Mouse (Mus musculus) neural tube, embryonic 13.5 days (tissue): ENCODE results near the gene Renbp. TPM values are rescaled to one million over a fixed set of nuclear protein-coding genes. Genes with fewer than 3 reads are reported as not detected.
A peak's percentile ranks its signal among the peaks of the same experiment; 100 is the strongest.

Source experiments
- ATAC-seq: fragments of 200-750 bp; cut with Nextera tagmentation; 2 replicates; pipeline ENCODE4 v1.8.0; 2017; ENCODE audit warnings: low read depth, mild to moderate bottlenecking, moderate TSS enrichment, moderate library complexity
- H3K27ac ChIP-seq: fragments of 300-500 bp; sonication (generic); replicated peaks from 2 replicates; pipeline ENCODE4 v1.5.1; 2015; ENCODE audit warnings: moderate library complexity, mild to moderate bottlenecking, inconsistent platforms
- H3K27me3 ChIP-seq: fragments of 300-500 bp; sonication (generic); 2 replicates; pipeline ENCODE4 v1.6.1; 2015; ENCODE audit warnings: mild to moderate bottlenecking, inconsistent platforms
- H3K36me3 ChIP-seq: fragments of 300-500 bp; sonication (generic); 2 replicates; pipeline ENCODE4 v1.6.1; 2015; ENCODE audit warnings: mild to moderate bottlenecking, inconsistent platforms
- H3K4me1 ChIP-seq: fragments of 300-500 bp; sonication (generic); replicated peaks from 2 replicates; pipeline ENCODE4 v1.6.1; 2015; ENCODE audit warnings: inconsistent platforms
- H3K4me2 ChIP-seq: fragments of 300-500 bp; sonication (generic); 2 replicates; pipeline ENCODE4 v1.6.1; 2015; ENCODE audit warnings: inconsistent platforms, mild to moderate bottlenecking, moderate library complexity
- H3K4me3 ChIP-seq: fragments of 300-500 bp; sonication (generic); 2 replicates; pipeline ENCODE4 v1.5.1; 2015; ENCODE audit warnings: mild to moderate bottlenecking, inconsistent platforms
- H3K9ac ChIP-seq: fragments of 300-500 bp; sonication (generic); 2 replicates; pipeline ENCODE4 v1.6.1; 2015; ENCODE audit warnings: moderate library complexity, mild to moderate bottlenecking, inconsistent platforms
- H3K9me3 ChIP-seq: fragments of 300-500 bp; sonication (generic); 2 replicates; pipeline ENCODE4 v1.6.1; 2016; ENCODE audit warnings: inconsistent platforms
- WGBS: fragments of 180-500 bp; shearing (Covaris S2); methylation state at CpG from one replicate; pipeline ENCODE4 v1.1.7; 2015; 5-methylcytosine and 5-hydroxymethylcytosine counted together
- polyA plus RNA-seq: library from polyadenylated mRNA; unstranded; fragments of >200 nt; fragmentation: Nextera tagmentation; extraction: Ambion mirVana; gene quantifications from 2 replicates; pipeline ENCODE4 v1.2.1, GENCODE M21; 2015

The Renbp gene
- 13.2 and 14.3 TPM in 2 replicates for polyA plus RNA-seq

- H3K27ac ChIP-seq: no peak within 1 kb of the TSS
- no peaks in the 10 kb centered on the region for H3K27me3 ChIP-seq
- H3K36me3 ChIP-seq: no peaks in the 10 kb centered on the region
- H3K4me3 ChIP-seq: peak within 1 kb of the TSS; percentile 13
- 0 out of 2 replicates have a peak within 1 kb of the TSS, but pooled peaks have one; percentile 16 for H3K4me2 ChIP-seq
- H3K9me3 ChIP-seq: no peaks in the 10 kb centered on the region
- H3K4me1 ChIP-seq: no peaks in the 10 kb centered on the region
- no peak within 1 kb of the TSS for H3K9ac ChIP-seq
- 43% methylated on average over 17 of the region's 17 CpGs for WGBS
- ATAC-seq: 0 out of 2 replicates have a peak, but pooled peaks have one; percentile 47
Measured at GRCm38 (mm10) chrX:73930402-73931062, at the start of gene Renbp. Gene Renbp, minus strand, starts transcription at chrX:73930850.

GRCm38 (mm10) chrX:73977783-73978182 is 47.1 kb upstream of the Renbp start:
- no peak overlapping the region for H3K9ac ChIP-seq
- H3K4me2 ChIP-seq: no peak overlapping the region
- H3K9me3 ChIP-seq: no peaks in the 10 kb centered on the region
- no peak for ATAC-seq
- no peak overlapping the region for H3K4me3 ChIP-seq
- H3K27ac ChIP-seq: no peak overlapping the region
- no peaks in the 10 kb centered on the region for H3K27me3 ChIP-seq
- H3K4me1 ChIP-seq: no peaks in the 10 kb centered on the region
- H3K36me3 ChIP-seq: no peaks in the 10 kb centered on the region
- 64% methylated on average over 1 of the region's 1 CpGs for WGBS

- Histone ChIP-seq H3K9me3 (no peaks in the 10 kb centered on the region), H3K27me3 (no peaks in the 10 kb centered on the region), H3K36me3 (no peaks in the 10 kb centered on the region), H3K4me1 (no peaks in the 10 kb centered on the region), H3K9ac (no peak overlapping the region), H3K4me3 (no peak overlapping the region), H3K4me2 (no peak overlapping the region), H3K27ac (no peak overlapping the region)
- 95% methylated on average over 2 of the region's 2 CpGs for WGBS
- ATAC-seq: no peak
Measured at GRCm38 (mm10) chrX:73976283-73976682, 45.6 kb upstream of the Renbp start.

GRCm38 (mm10) chrX:73972774-73973173 is 42.1 kb upstream of the Renbp start:
- no peak overlapping the region for H3K4me3 ChIP-seq
- no peak for ATAC-seq
- no peaks in the 10 kb centered on the region for H3K4me1 ChIP-seq
- H3K36me3 ChIP-seq: no peaks in the 10 kb centered on the region
- no peaks in the 10 kb centered on the region for H3K27me3 ChIP-seq
- 71% methylated on average over 4 of the region's 4 CpGs for WGBS
- H3K4me2 ChIP-seq: no peak overlapping the region
- H3K9ac ChIP-seq: no peak overlapping the region
- H3K9me3 ChIP-seq: no peaks in the 10 kb centered on the region
- H3K27ac ChIP-seq: no peak overlapping the region

GRCm38 (mm10) chrX:73970781-73971180 is 40.1 kb upstream of the Renbp start:
- Histone ChIP-seq H3K4me2 (no peak overlapping the region), H3K9ac (no peak overlapping the region), H3K27ac (no peak overlapping the region), H3K36me3 (no peaks in the 10 kb centered on the region), H3K9me3 (no peaks in the 10 kb centered on the region), H3K27me3 (no peaks in the 10 kb centered on the region), H3K4me1 (no peaks in the 10 kb centered on the region), H3K4me3 (no peak overlapping the region)
- no peak for ATAC-seq

- H3K27me3 ChIP-seq: no peaks in the 10 kb centered on the region
- no peak overlapping the region for H3K4me3 ChIP-seq
- H3K4me2 ChIP-seq: no peak overlapping the region
- no peak for ATAC-seq
- WGBS: 92% methylated on average over 2 of the region's 2 CpGs
- no peak overlapping the region for H3K9ac ChIP-seq
- H3K27ac ChIP-seq: no peak overlapping the region
- H3K4me1 ChIP-seq: peaks cover under 1% of the 10 kb centered on the region
- no peaks in the 10 kb centered on the region for H3K9me3 ChIP-seq
- H3K36me3 ChIP-seq: no peaks in the 10 kb centered on the region
Measured at GRCm38 (mm10) chrX:73969729-73970128, 39.1 kb upstream of the Renbp start.

GRCm38 (mm10) chrX:73969167-73969566 is 38.5 kb upstream of the Renbp start:
- no peak overlapping the region for H3K9ac ChIP-seq
- no peak overlapping the region for H3K27ac ChIP-seq
- peaks cover 7% of the 10 kb centered on the region for H3K4me1 ChIP-seq
- H3K9me3 ChIP-seq: no peaks in the 10 kb centered on the region
- H3K4me2 ChIP-seq: no peak overlapping the region
- no peak overlapping the region for H3K4me3 ChIP-seq
- ATAC-seq: no peak
- H3K36me3 ChIP-seq: no peaks in the 10 kb centered on the region
- 68% methylated on average over 1 of the region's 1 CpGs for WGBS
- no peaks in the 10 kb centered on the region for H3K27me3 ChIP-seq

GRCm38 (mm10) chrX:73967177-73968075 is 36.8 kb upstream of the Renbp start:
- 13% methylated on average over 60 of the region's 60 CpGs for WGBS
- Histone ChIP-seq H3K36me3 (no peaks in the 10 kb centered on the region), H3K27me3 (no peaks in the 10 kb centered on the region)

GRCm38 (mm10) chrX:73966248-73967176 is 35.9 kb upstream of the Renbp start, which contains the start of gene Hcfc1:
Gene Hcfc1, minus strand, starts transcription at chrX:73966357.
- Histone ChIP-seq H3K27ac (peak within 1 kb of the TSS; percentile 98), H3K36me3 (no peaks in the 10 kb centered on the region), H3K9me3 (no peaks in the 10 kb centered on the region), H3K27me3 (no peaks in the 10 kb centered on the region), H3K4me1 (peaks cover 33% of the 10 kb centered on the region), H3K4me3 (peak within 1 kb of the TSS; percentile 70), H3K9ac (peak within 1 kb of the TSS; percentile 79), H3K4me2 (peak within 1 kb of the TSS; percentile 80)
- 16% methylated on average over 58 of the region's 58 CpGs for WGBS
- ATAC-seq: peak; percentile 83

More at GRCm38 (mm10) chrX:73967177-73968075, 36.8 kb upstream of the Renbp start:
- H3K4me2 ChIP-seq: peak overlapping the region; percentile 80
- ATAC-seq: peak; percentile 91
- peaks cover 24% of the 10 kb centered on the region for H3K4me1 ChIP-seq
- peak overlapping the region; percentile 70 for H3K4me3 ChIP-seq
- H3K9ac ChIP-seq: peak overlapping the region; percentile 79
- peak overlapping the region; percentile 98 for H3K27ac ChIP-seq
- no peaks in the 10 kb centered on the region for H3K9me3 ChIP-seq

- Histone ChIP-seq H3K27ac (peak overlapping the region; percentile 98), H3K36me3 (0 out of 2 replicates have a peak, but pooled peaks cover 5% of the 10 kb centered on the region), H3K27me3 (no peaks in the 10 kb centered on the region), H3K4me3 (peak overlapping the region; percentile 70), H3K9ac (peak overlapping the region; percentile 79), H3K4me2 (peak overlapping the region; percentile 80), H3K9me3 (no peaks in the 10 kb centered on the region), H3K4me1 (peaks cover 33% of the 10 kb centered on the region)
- 22% methylated on average over 20 of the region's 20 CpGs for WGBS
- ATAC-seq: no peak
Measured at GRCm38 (mm10) chrX:73965307-73965706, 34.7 kb upstream of the Renbp start.

GRCm38 (mm10) chrX:73964363-73964762 is 33.7 kb upstream of the Renbp start:
- Histone ChIP-seq H3K27me3 (no peaks in the 10 kb centered on the region), H3K9me3 (no peaks in the 10 kb centered on the region), H3K9ac (peak overlapping the region; percentile 79), H3K36me3 (0 out of 2 replicates have a peak, but pooled peaks cover 7% of the 10 kb centered on the region), H3K4me2 (peak overlapping the region; percentile 80), H3K4me1 (peaks cover 33% of the 10 kb centered on the region), H3K4me3 (peak overlapping the region; percentile 70), H3K27ac (no peak overlapping the region)
- ATAC-seq: no peak
- WGBS: 63% methylated on average over 3 of the region's 3 CpGs
